Mouse (Mus musculus) ES-E14 (cell line): ENCODE data around the gene Pde4d. TPM values are rescaled to one million over a fixed set of nuclear protein-coding genes. Genes with fewer than 3 reads are reported as not detected.

ENCODE experiments used
- DNase-seq: peaks from one replicate; pipeline ENCODE4 v3.0.0-alpha.2; 2013; ENCODE audit warnings: low read depth, low spot score
- H3K27ac ChIP-seq: 2 replicates; pipeline ENCODE4 v1.5.1; 2012; ENCODE audit warnings: low read depth, mild to moderate bottlenecking, low read length, moderate library complexity, mixed read lengths; ENCODE audit not compliant: poor library complexity, insufficient read depth, severe bottlenecking
- H3K36me3 ChIP-seq: 2 replicates; pipeline ENCODE4 v1.6.1; 2012; ENCODE audit warnings: mild to moderate bottlenecking, low read length, moderate library complexity, mixed read lengths; ENCODE audit not compliant: control insufficient read depth, poor library complexity, insufficient read depth, severe bottlenecking
- H3K4me1 ChIP-seq, 2 experiments: fragments of 150-350 bp in 1 of 2; sonication (generic) in 1 of 2; 2 replicates each; pipeline ENCODE4 v1.6.1; 2012; ENCODE audit warnings: low read length in 2 of 2, mild to moderate bottlenecking in 1 of 2, mixed read lengths in 1 of 2; ENCODE audit not compliant: control insufficient read depth in 2 of 2, insufficient read depth in 2 of 2, poor library complexity in 1 of 2
- H3K4me3 ChIP-seq, 2 experiments: fragments of 150-350 bp in 1 of 2; sonication (generic) in 1 of 2; 2 replicates each; pipeline ENCODE4 v1.5.1; 2012; ENCODE audit warnings: low read length in 2 of 2, low read depth in 1 of 2, mild to moderate bottlenecking in 1 of 2, mixed read lengths in 1 of 2; ENCODE audit not compliant: insufficient read depth in 1 of 2, poor library complexity in 1 of 2, severe bottlenecking in 1 of 2
- H3K9ac ChIP-seq: 2 replicates; pipeline ENCODE4 v1.6.1; 2012; ENCODE audit warnings: low read depth, mild to moderate bottlenecking, low read length, mixed read lengths; ENCODE audit not compliant: poor library complexity, insufficient read depth, severe bottlenecking
- H3K9me3 ChIP-seq: fragments of 150-350 bp; sonication (generic); 2 replicates; pipeline ENCODE4 v1.6.1; 2012; ENCODE audit warnings: low read depth, mild to moderate bottlenecking, low read length; ENCODE audit not compliant: control insufficient read depth, insufficient read depth
- CHD2 ChIP-seq: IDR thresholded peaks from 2 replicates; pipeline ENCODE4 v1.6.1; 2014; ENCODE audit warnings: mild to moderate bottlenecking, low read depth, low read length, inconsistent platforms
- HCFC1 ChIP-seq: IDR thresholded peaks from 2 replicates; pipeline ENCODE4 v1.6.1; 2012; ENCODE audit warnings: low read length, inconsistent platforms, borderline replicate concordance; ENCODE audit not compliant: insufficient read depth
- MAFK ChIP-seq: IDR thresholded peaks from 2 replicates; pipeline ENCODE4 v1.6.1; 2014; ENCODE audit warnings: mild to moderate bottlenecking, low read depth, low read length, inconsistent platforms; ENCODE audit not compliant: insufficient read depth
- ZC3H11A ChIP-seq: IDR thresholded peaks from 2 replicates; pipeline ENCODE4 v1.6.1; 2012; ENCODE audit warnings: low read depth, mild to moderate bottlenecking, inconsistent platforms, low read length, borderline replicate concordance
- ZNF384 ChIP-seq: IDR thresholded peaks from 2 replicates; pipeline ENCODE4 v1.6.1; 2012; ENCODE audit warnings: low read depth, low read length, inconsistent platforms
- in situ Hi-C, 2 experiments: fragments of 600-800 bp; cut with MboI; formaldehyde crosslinking; loops; one replicate each; pipeline ENCODE4 v1.15.1; 2025; ENCODE audit warnings: low sequenced_read_pairs in 2 of 2, inconsistent platforms in 1 of 2; ENCODE audit not compliant: unreplicated experiment in 2 of 2
- total RNA-seq: library from RNA; depleted of rRNA; stranded (reverse); fragments of 300-350 nt; gene quantifications from 2 replicates; pipeline ENCODE4 v1.2.3, GENCODE M21; 2012

The Pde4d gene
- total RNA-seq, 1 experiment: 10.4 TPM

GRCm38 (mm10) chr13:109343596-109343995, 893.8 kb downstream of the Pde4d start:
- no peaks in the 10 kb centered on the region for H3K9me3 ChIP-seq
- in situ Hi-C loops: no loop called here
- H3K4me3 ChIP-seq: no peak overlapping the region
- H3K36me3 ChIP-seq: no peaks in the 10 kb centered on the region
- peaks cover 0 to 3% of the 10 kb centered on the region in 2 experiments; a peak in 1 of 4 replicates for H3K4me1 ChIP-seq
- no peak overlapping the region for H3K9ac ChIP-seq
- H3K27ac ChIP-seq: no peak overlapping the region
- DNase-seq: peak; percentile 66
- TF ChIP-seq ZC3H11A: peak; percentile 71
- TF ChIP-seq ZNF384: no peak
- no peak for TF ChIP-seq HCFC1
- TF ChIP-seq CHD2: peak; percentile 52
- no peak for TF ChIP-seq MAFK

- Histone ChIP-seq H3K36me3 (no peaks in the 10 kb centered on the region), H3K4me1 (peaks cover 0 to 3% of the 10 kb centered on the region in 2 experiments; a peak in 1 of 4 replicates), H3K4me3 (no peak overlapping the region), H3K27ac (no peak overlapping the region), H3K9me3 (no peaks in the 10 kb centered on the region), H3K9ac (no peak overlapping the region)
- TF ChIP-seq HCFC1 (no peak), ZNF384 (no peak), ZC3H11A (no peak), MAFK (no peak), CHD2 (no peak)
- in situ Hi-C loops: no loop called here
- no peak for DNase-seq
Observed at GRCm38 (mm10) chr13:109347770-109348169, 898.0 kb downstream of the Pde4d start.

- in situ Hi-C loops: no loop called here
- Histone ChIP-seq H3K36me3 (no peaks in the 10 kb centered on the region), H3K9me3 (no peaks in the 10 kb centered on the region), H3K4me1 (peaks cover 0 to 3% of the 10 kb centered on the region in 2 experiments; a peak in 1 of 4 replicates), H3K9ac (no peak overlapping the region), H3K4me3 (no peak overlapping the region), H3K27ac (no peak overlapping the region)
- no peak for DNase-seq
- TF ChIP-seq HCFC1 (no peak), ZC3H11A (no peak)
Observed at GRCm38 (mm10) chr13:109348316-109348715, 898.6 kb downstream of the Pde4d start.

- DNase-seq: no peak
- TF ChIP-seq ZC3H11A: no peak
- TF ChIP-seq HCFC1: no peak
- TF ChIP-seq ZNF384: no peak
- TF ChIP-seq CHD2: no peak
- TF ChIP-seq MAFK: no peak
- Histone ChIP-seq H3K27ac (no peak overlapping the region; the same call in 1 of the 2 replicates), H3K4me3 (no peak overlapping the region), H3K4me1 (peaks cover 0 to 3% of the 10 kb centered on the region in 2 experiments; a peak in 1 of 4 replicates), H3K9ac (no peak overlapping the region), H3K36me3 (no peaks in the 10 kb centered on the region), H3K9me3 (no peaks in the 10 kb centered on the region)
- in situ Hi-C loops: no loop called here
Observed at GRCm38 (mm10) chr13:109350100-109350499, 900.4 kb downstream of the Pde4d start.

- no peak for TF ChIP-seq ZNF384
- no peak for TF ChIP-seq MAFK
- no peak for TF ChIP-seq CHD2
- TF ChIP-seq HCFC1: no peak
- TF ChIP-seq ZC3H11A: no peak
- no peaks in the 10 kb centered on the region for H3K4me1 ChIP-seq
- H3K9ac ChIP-seq: no peak overlapping the region
- no peak overlapping the region for H3K27ac ChIP-seq
- DNase-seq: no peak
- no peaks in the 10 kb centered on the region for H3K9me3 ChIP-seq
- no peak overlapping the region for H3K4me3 ChIP-seq
- in situ Hi-C loops: no loop called here
- H3K36me3 ChIP-seq: no peaks in the 10 kb centered on the region
Observed at GRCm38 (mm10) chr13:109354017-109354416, 904.3 kb downstream of the Pde4d start.
